Mouse (Mus musculus) liver, embryonic 12.5 days (tissue): ENCODE results near the gene Scaper. TPM values are rescaled to one million over a fixed set of nuclear protein-coding genes. Genes with fewer than 3 reads are reported as not detected.
A peak's percentile ranks its signal among the peaks of the same experiment; 100 is the strongest.

Source experiments
- ATAC-seq: fragments of 200-750 bp; cut with Nextera tagmentation; 2 replicates; pipeline ENCODE4 v1.8.0; 2017; ENCODE audit warnings: moderate number of reproducible peaks, mild to moderate bottlenecking, moderate library complexity
- H3K27ac ChIP-seq: fragments of 300-500 bp; sonication (generic); 2 replicates; pipeline ENCODE4 v1.5.1; 2016; ENCODE audit warnings: mild to moderate bottlenecking
- H3K27me3 ChIP-seq: fragments of 300-500 bp; sonication (generic); replicated peaks from 2 replicates; pipeline ENCODE4 v1.6.1; 2016; ENCODE audit warnings: mild to moderate bottlenecking, moderate library complexity
- H3K36me3 ChIP-seq: fragments of 300-500 bp; sonication (generic); 2 replicates; pipeline ENCODE4 v1.6.1; 2016; ENCODE audit warnings: mild to moderate bottlenecking, moderate library complexity
- H3K4me1 ChIP-seq: fragments of 300-500 bp; sonication (generic); 2 replicates; pipeline ENCODE4 v1.6.1; 2016
- H3K4me2 ChIP-seq: fragments of 300-500 bp; sonication (generic); 2 replicates; pipeline ENCODE4 v1.6.1; 2016; ENCODE audit warnings: mild to moderate bottlenecking, moderate library complexity
- H3K4me3 ChIP-seq: fragments of 300-500 bp; sonication (generic); 2 replicates; pipeline ENCODE4 v1.5.1; 2016; ENCODE audit warnings: mild to moderate bottlenecking, moderate library complexity
- H3K9ac ChIP-seq: fragments of 300-500 bp; sonication (generic); 2 replicates; pipeline ENCODE4 v1.6.1; 2016; ENCODE audit warnings: mild to moderate bottlenecking, moderate library complexity
- H3K9me3 ChIP-seq: fragments of 300-500 bp; sonication (generic); replicated peaks from 2 replicates; pipeline ENCODE4 v1.6.1; 2016; ENCODE audit warnings: mild to moderate bottlenecking, moderate library complexity
- WGBS: fragments of 180-500 bp; shearing (Covaris S2); methylation state at CpG from one replicate; pipeline ENCODE4 v1.1.7; 2016; ENCODE audit not compliant: insufficient replicate concordance; 5-methylcytosine and 5-hydroxymethylcytosine counted together
- polyA plus RNA-seq: library from polyadenylated mRNA; unstranded; fragments of >200 nt; fragmentation: Nextera tagmentation; extraction: Ambion mirVana; gene quantifications from 2 replicates; pipeline ENCODE4 v1.2.1, GENCODE M21; 2016

The Scaper gene
- polyA plus RNA-seq = 2.6 and 2.7 TPM in 2 replicates

DNA sequence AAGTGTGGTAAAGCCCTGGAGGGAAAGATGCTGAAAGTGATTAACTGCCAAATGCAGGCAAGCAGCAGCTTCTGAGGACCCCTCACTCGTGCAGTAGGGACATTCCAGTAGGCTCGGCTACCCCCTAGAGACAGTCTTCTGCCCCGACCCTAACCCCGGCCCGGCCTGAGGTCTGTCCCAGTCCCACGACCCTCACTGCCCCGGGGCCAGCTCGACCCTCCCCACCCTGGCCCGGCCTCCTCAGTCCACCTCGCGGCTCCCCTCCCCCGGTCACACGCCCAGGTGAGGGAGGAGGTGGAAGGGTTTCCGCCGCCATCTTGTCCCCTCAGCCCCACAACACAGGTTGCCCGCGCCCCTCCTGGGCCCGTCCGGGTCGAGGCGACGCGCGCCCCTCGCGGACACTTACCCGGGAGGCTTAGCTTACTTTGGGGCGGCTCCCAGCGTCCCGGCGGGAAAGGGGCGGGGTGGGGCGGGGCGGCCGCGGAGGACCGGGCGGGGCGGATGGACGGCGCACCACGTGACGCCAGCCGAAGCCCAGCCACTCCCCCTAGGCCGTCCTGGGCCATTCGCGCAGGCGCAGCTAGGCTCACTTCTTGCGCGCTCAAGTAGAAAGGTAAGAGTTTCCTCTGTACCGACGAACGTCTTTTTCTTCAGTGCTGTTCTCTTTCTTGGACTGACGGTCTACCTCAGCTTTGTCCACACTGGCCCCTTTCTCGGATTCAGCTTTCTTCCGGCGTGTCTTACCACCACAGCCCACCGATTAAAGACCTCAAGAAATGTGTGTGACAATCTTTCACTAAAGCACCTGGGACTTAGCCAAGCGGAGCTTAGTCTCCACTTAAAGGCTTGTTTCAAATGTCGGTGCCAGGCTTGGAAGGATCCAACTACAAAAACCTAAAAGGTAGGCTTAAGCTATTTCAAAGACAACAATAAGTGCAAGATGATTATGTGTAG lies at the start of gene Scaper:
Scaper (minus strand) TSS at position 456 of the 954 bp plus-strand sequence.
- peak; percentile 99 for ATAC-seq
- Histone ChIP-seq H3K27ac (peak within 1 kb of the TSS; percentile 80), H3K4me3 (peak within 1 kb of the TSS; percentile 84), H3K9ac (peak within 1 kb of the TSS; percentile 88), H3K27me3 (no peaks in the 10 kb centered on the region), H3K36me3 (no peaks in the 10 kb centered on the region), H3K9me3 (no peaks in the 10 kb centered on the region), H3K4me1 (peaks cover 23% of the 10 kb centered on the region), H3K4me2 (peak within 1 kb of the TSS; percentile 97)
- WGBS = under 1% methylated on average over 60 of the region's 60 CpGs

DNA sequence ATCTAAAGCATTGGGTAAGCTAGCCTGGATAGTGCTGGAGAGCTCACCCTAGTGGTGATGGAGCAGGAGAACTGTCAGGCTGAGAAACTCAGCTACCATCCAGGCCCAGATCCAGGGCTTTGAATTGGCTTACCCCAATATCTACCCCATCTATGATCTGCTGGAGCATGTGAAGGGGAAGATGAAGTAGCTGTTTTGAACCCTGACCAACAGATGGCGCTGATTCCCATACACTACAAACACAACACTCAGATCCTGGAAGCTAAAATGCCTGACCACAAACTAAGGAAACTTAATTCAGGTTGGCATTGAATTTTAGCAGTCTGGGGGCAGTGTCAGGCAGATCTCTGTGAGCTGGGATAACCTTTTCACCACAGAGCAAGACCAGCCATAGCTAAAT lies 8.9 kb upstream of the Scaper start:
- Histone ChIP-seq H3K9ac (no peak overlapping the region), H3K4me3 (no peak overlapping the region), H3K4me2 (no peak overlapping the region), H3K4me1 (no peaks in the 10 kb centered on the region), H3K9me3 (no peaks in the 10 kb centered on the region), H3K36me3 (0 out of 2 replicates have a peak, but pooled peaks cover 3% of the 10 kb centered on the region), H3K27me3 (no peaks in the 10 kb centered on the region), H3K27ac (no peak overlapping the region)
- ATAC-seq = peak; percentile 46
- 6% methylated on average over 1 of the region's 1 CpGs for WGBS

DNA sequence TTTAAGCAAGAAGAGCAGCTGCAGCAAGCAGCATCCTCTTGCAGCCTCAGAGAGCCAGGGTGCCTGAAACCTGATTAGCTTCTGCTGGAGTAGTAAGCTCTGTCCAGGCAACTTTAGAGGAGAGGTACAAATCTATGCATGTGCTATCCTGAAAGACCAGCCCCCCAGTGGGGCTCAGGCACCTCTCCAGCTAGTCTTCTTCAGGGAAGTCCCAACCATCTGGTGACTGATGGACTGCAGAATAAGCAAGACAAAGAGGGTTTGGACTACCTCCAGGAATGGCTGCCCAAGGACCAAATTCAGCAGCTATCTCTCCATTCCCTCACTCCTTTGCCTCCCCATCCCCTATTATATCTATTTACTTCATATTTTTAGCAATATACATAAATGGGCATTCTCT lies 3.4 kb upstream of the Scaper start:
- no peaks in the 10 kb centered on the region for H3K9me3 ChIP-seq
- H3K4me2 ChIP-seq = no peak overlapping the region
- ATAC-seq = no peak
- H3K4me1 ChIP-seq = peaks cover 23% of the 10 kb centered on the region
- H3K36me3 ChIP-seq = 0 out of 2 replicates have a peak, but pooled peaks cover 3% of the 10 kb centered on the region
- no peak overlapping the region for H3K4me3 ChIP-seq
- no peaks in the 10 kb centered on the region for H3K27me3 ChIP-seq
- no peak overlapping the region for H3K9ac ChIP-seq
- no peak overlapping the region for H3K27ac ChIP-seq

DNA sequence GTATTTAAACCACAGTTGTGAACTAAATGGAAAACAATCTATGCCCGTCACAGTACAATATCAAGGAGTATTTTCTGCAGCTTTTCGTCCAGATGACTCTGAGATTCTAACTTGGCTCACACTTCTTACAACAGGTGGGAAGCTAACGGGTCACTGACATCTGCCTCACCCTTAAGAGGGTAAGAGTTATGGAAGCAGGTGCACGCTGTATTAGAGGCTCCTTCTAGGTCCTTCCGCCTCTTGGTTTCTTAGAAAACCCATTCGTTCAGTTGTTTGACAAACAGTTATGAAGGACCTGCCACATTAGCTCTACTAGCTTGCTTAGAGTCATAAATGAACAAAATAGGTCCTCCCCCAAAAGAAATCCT lies 683 bp upstream of the Scaper start:
- no peaks in the 10 kb centered on the region for H3K9me3 ChIP-seq
- H3K27me3 ChIP-seq = no peaks in the 10 kb centered on the region
- WGBS = 41% methylated on average over 6 of the region's 6 CpGs
- H3K36me3 ChIP-seq = no peaks in the 10 kb centered on the region
- H3K4me1 ChIP-seq = peaks cover 23% of the 10 kb centered on the region
- peak overlapping the region; percentile 84 for H3K4me3 ChIP-seq
- peak overlapping the region; percentile 97 for H3K4me2 ChIP-seq
- peak overlapping the region; percentile 68 for H3K9ac ChIP-seq
- ATAC-seq = 0 out of 2 replicates have a peak, but pooled peaks have one; percentile 0
- H3K27ac ChIP-seq = peak overlapping the region; percentile 49; the same call in 1 of the 2 replicates

DNA sequence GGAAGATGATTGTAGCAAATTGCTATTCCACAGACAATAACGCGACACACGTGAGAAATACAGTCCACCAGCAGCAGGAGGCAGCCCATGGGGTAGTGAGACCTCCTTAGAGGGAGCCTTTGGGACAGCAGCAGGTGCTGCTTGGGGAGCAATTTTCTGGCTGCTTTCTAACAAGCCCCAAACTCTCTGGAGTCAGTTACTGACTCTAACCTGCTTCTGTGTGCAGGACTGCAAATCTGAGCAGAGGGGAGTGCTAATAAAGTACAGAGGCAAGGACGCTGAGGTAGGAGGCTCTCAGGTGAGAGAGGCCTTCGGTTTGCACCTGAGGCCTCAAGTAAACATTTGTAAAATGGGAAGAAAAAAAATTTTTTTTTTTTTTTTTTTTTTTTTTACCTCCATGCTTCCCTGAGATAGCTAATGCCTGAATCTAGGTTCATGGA lies 675 bp downstream of the Scaper start:
- Histone ChIP-seq H3K4me3 (peak overlapping the region; percentile 84), H3K27ac (no peak overlapping the region), H3K4me1 (peaks cover 23% of the 10 kb centered on the region), H3K36me3 (no peaks in the 10 kb centered on the region), H3K4me2 (peak overlapping the region; percentile 97), H3K27me3 (no peaks in the 10 kb centered on the region), H3K9me3 (no peaks in the 10 kb centered on the region), H3K9ac (peak overlapping the region; percentile 88)
- ATAC-seq = no peak
- WGBS = 47% methylated on average over 5 of the region's 5 CpGs

DNA sequence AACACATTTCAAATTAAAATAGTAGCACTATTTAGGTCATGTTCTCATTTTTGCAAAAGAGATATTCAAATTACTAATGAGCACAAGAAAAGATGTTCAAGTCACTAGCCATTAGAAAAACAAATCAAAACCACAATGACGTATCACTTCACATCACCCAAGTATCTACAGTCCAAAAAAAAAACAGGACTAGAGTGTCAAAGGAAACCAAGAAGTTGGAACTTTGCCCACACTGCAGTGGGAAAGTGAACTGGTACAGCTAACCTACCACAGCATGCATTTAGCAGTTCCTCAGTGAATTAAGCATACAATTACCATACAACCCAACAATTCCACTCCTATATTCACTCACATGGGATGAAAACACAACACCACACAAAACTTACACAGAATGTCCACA lies 5.4 kb downstream of the Scaper start:
- Histone ChIP-seq H3K4me3 (no peak overlapping the region), H3K4me2 (no peak overlapping the region), H3K27me3 (no peaks in the 10 kb centered on the region), H3K9ac (no peak overlapping the region), H3K4me1 (peaks cover 6% of the 10 kb centered on the region), H3K27ac (no peak overlapping the region), H3K9me3 (no peaks in the 10 kb centered on the region), H3K36me3 (no peaks in the 10 kb centered on the region)
- no peak for ATAC-seq
- WGBS = 60% methylated on average over 1 of the region's 1 CpGs

DNA sequence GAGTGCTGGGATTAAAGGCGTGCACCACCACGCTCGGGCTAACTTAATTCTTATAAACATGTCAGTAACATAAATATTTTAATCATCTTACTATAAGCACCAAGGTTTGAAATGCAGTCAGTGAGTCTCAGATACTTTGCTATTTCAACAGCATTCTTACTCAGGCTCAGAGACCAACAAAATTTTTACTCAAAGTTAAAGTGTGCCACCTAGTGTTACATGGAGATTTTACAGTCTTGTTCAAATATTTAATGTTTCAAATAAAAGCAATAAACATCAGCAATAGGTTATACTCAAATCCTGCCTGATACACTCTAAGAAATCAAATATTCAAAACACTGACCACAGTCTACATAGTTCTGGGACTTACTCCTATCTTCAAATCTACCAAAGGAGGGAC lies 19.3 kb downstream of the Scaper start:
- no peak overlapping the region for H3K4me3 ChIP-seq
- no peak overlapping the region for H3K9ac ChIP-seq
- no peaks in the 10 kb centered on the region for H3K27me3 ChIP-seq
- whole genome bisulfite sequencing = 62% methylated on average over 3 of the region's 3 CpGs
- no peak overlapping the region for H3K4me2 ChIP-seq
- no peaks in the 10 kb centered on the region for H3K36me3 ChIP-seq
- H3K4me1 ChIP-seq = no peaks in the 10 kb centered on the region
- no peak for ATAC-seq
- H3K27ac ChIP-seq = no peak overlapping the region
- no peaks in the 10 kb centered on the region for H3K9me3 ChIP-seq

DNA sequence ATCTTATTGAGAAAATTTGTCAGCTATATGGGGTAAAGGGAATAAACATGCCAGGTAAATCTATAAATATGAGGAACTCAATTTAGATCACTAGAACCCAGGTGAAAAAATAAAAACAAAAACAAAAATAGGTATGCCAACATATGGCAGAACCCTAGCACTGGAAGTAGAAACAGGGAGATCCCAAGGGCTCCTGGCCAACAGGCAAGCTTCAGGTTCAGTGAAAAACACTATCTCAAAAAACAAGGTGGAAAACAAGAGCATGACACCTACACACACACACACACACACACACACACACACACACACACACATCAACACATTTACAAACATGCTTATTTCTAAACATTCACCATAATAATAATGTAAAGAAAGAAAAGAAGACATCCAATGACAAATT lies 21.2 kb downstream of the Scaper start:
- Histone ChIP-seq H3K36me3 (no peaks in the 10 kb centered on the region), H3K4me1 (no peaks in the 10 kb centered on the region), H3K4me3 (no peak overlapping the region), H3K9me3 (no peaks in the 10 kb centered on the region), H3K9ac (no peak overlapping the region), H3K27ac (no peak overlapping the region), H3K4me2 (no peak overlapping the region), H3K27me3 (no peaks in the 10 kb centered on the region)
- no peak for ATAC-seq

DNA sequence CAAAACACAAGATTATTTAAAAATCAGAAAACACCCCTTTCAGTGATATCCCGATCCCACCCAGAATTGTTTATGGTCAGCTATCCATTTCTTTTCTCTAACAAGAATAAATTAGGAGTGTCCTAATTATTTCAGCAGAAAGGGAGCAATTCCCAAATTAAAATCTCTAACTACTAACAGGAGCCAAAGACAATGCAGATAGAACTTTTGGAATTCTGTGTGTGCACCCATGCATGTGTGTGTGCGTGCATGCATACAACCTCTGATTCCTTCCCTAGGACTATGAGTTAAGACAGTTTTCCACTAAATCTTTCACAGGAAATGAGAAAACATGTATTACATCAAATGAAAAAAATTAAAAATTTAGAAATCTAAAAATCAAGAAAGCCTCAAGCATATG lies 26.4 kb downstream of the Scaper start:
- Histone ChIP-seq H3K36me3 (no peaks in the 10 kb centered on the region), H3K4me2 (no peak overlapping the region), H3K27me3 (no peaks in the 10 kb centered on the region), H3K4me3 (no peak overlapping the region), H3K27ac (no peak overlapping the region), H3K9me3 (no peaks in the 10 kb centered on the region), H3K9ac (no peak overlapping the region), H3K4me1 (no peaks in the 10 kb centered on the region)
- ATAC-seq = no peak
- 89% methylated on average over 2 of the region's 2 CpGs for WGBS

DNA sequence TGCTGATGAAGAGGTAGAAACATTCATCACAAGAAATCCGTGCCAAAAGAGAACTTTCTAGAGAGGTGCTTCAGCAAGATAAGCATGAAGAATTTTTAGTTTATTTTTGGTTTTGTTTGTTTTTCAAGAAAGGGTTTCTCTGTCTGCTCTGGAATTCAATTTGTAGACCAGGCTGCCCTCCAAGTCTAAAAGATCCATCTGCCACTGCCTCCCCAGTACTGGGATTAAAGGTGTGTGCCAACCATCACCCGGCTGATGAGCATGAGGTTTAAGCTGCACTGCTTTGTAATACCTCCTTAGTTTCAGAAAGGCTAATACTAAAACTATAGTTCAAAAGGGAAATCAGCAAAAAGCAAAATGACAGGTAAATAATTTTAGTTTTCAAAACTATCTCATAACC lies 35.0 kb downstream of the Scaper start:
- ATAC-seq = no peak
- Histone ChIP-seq H3K4me1 (peaks cover 15% of the 10 kb centered on the region), H3K4me3 (no peak overlapping the region), H3K27me3 (no peaks in the 10 kb centered on the region), H3K9ac (no peak overlapping the region), H3K27ac (no peak overlapping the region), H3K4me2 (no peak overlapping the region), H3K9me3 (no peaks in the 10 kb centered on the region), H3K36me3 (no peaks in the 10 kb centered on the region)
- 80% methylated on average over 2 of the region's 2 CpGs for WGBS

DNA sequence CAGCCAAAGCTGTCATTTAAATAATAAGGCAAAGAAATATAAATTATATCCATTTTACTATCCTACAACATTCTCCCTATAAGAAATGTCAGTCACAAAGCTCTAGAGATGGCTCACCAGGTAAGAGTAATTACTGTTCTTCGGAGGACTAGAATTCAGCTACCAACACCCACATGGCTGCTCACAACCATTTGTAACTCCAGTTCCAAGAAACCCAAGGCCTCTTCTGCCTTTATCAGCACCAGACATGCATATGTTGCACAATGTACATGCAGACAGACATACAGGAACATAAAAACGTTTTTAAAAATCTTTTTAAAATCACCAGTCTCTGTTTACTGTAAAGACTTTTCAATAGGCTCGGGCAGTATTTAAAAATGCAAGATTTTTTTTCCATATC lies 36.3 kb downstream of the Scaper start:
- Histone ChIP-seq H3K9ac (no peak overlapping the region), H3K4me2 (no peak overlapping the region), H3K27ac (no peak overlapping the region), H3K4me1 (peaks cover 15% of the 10 kb centered on the region), H3K27me3 (no peaks in the 10 kb centered on the region), H3K36me3 (no peaks in the 10 kb centered on the region), H3K9me3 (no peaks in the 10 kb centered on the region), H3K4me3 (no peak overlapping the region)
- peak; percentile 94 for ATAC-seq
- WGBS = 32% methylated on average over 3 of the region's 3 CpGs

DNA sequence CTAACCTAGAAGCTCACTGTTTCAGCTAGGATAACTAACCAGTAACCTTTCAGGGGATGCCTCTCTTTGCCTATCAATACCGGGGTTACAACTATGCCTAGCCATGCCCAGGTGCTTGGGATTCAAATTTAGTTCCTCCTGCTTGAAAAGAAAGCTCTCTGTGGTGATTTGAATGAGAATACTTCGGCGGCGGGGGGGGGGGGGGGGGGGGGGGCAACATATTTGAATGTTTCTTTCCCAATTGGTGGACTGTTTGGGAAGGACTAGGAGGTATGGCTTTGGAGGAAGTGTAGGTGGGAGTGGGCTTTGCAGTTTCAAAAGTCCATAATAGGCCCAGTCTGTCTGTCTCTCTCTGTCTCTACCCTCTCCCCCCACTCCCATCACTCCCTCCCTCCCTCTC lies 37.4 kb downstream of the Scaper start:
- Histone ChIP-seq H3K9ac (no peak overlapping the region), H3K27ac (no peak overlapping the region), H3K9me3 (no peaks in the 10 kb centered on the region), H3K4me3 (no peak overlapping the region), H3K27me3 (no peaks in the 10 kb centered on the region), H3K36me3 (no peaks in the 10 kb centered on the region), H3K4me2 (no peak overlapping the region), H3K4me1 (peaks cover 15% of the 10 kb centered on the region)
- ATAC-seq = no peak
- 52% methylated on average over 4 of the region's 4 CpGs for WGBS
